Mouse (Mus musculus) brain, embryonic 14.5 days (tissue): ENCODE data around the gene Zfp428.

Experiments used
- CTCF ChIP-seq: fragments of 200-500 bp; IDR thresholded peaks from 2 replicates; pipeline ENCODE4 v1.5.1; 2012; ENCODE audit warnings: inconsistent platforms, mild to moderate bottlenecking, moderate library complexity, borderline replicate concordance; ENCODE audit not compliant: insufficient read depth, insufficient read length; ENCODE audit errors: extremely low read depth
- POLR2A ChIP-seq: fragments of 200-500 bp; IDR thresholded peaks from 2 replicates; pipeline ENCODE4 v1.6.1; 2012; ENCODE audit warnings: mild to moderate bottlenecking, inconsistent platforms, borderline replicate concordance; ENCODE audit not compliant: poor library complexity, insufficient read depth, insufficient read length, severe bottlenecking; ENCODE audit errors: extremely low read depth

- TF ChIP-seq CTCF (no peak), POLR2A (no peak)
Measured at GRCm38 (mm10) chr7:24499856-24500577, 6.8 kb upstream of the Zfp428 start.
